Mouse (Mus musculus) liver, adult 2 months (tissue): ENCODE results near the gene Kmt5a.

Experiments
- CTCF ChIP-seq: fragments of 200-500 bp; IDR thresholded peaks from 2 replicates; pipeline ENCODE4 v1.5.1; 2011; ENCODE audit warnings: low read depth, low read length, control low read depth
- POLR2A ChIP-seq: fragments of 200-500 bp; IDR thresholded peaks from 2 replicates; pipeline ENCODE4 v1.6.1; 2011; ENCODE audit warnings: low read length, control low read depth; ENCODE audit not compliant: insufficient read depth; ENCODE audit errors: extremely low read depth

DNA sequence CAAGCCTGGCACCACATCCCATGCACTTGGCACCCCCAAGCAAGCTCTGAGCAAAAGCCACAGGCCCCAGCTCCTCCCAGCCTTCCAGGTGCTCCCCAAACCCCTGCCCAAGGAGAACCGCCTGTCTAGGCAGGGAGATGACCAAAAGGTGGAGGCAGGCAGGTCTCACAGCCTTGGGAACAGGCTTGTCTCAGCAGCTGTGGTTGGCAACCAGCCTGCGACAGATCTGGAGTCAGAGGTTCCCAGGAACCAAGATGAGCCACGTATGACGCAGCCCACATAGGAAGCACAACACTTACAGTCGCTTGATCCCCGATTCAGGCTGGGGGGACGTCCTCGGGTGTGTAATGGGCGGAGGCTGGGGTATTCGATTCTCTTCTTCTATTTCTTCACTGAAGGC is 61.8 kb downstream of the Kmt5a start:
- TF ChIP-seq CTCF (no peak), POLR2A (no peak)
